Mouse (Mus musculus): ENCODE data around the gene Gm28372. TPM values are rescaled to one million over a fixed set of nuclear protein-coding genes. Genes with fewer than 3 reads are reported as not detected.

Gene Gm28372
- polyA plus RNA-seq, 1 experiment from 2014 or later: not detected

GRCm38 (mm10) chr2:130436769-130437168 lies 31.7 kb downstream of the Gm28372 start:
- 97% methylated on average over 1 of the region's 1 CpGs for WGBS
- no peak for ATAC-seq (ENCODE audit: insufficient number of reproducible peaks, insufficient read depth, low FRiP score, low read depth)

GRCm38 (mm10) chr2:130438861-130439260 lies 33.8 kb downstream of the Gm28372 start:
- no peak for ATAC-seq (ENCODE audit: insufficient number of reproducible peaks, insufficient read depth, low FRiP score, low read depth)
- Histone ChIP-seq H3K4me1 (ENCODE audit: control insufficient read depth, insufficient read depth, low read length) (no peaks in the 10 kb centered on the region), H3K27ac (ENCODE audit: low read length) (no peak overlapping the region), H3K9ac (replicated peaks; ENCODE audit: low read depth, low read length) (no peak overlapping the region), H3K27me3 (ENCODE audit: control insufficient read depth, insufficient read depth, low read length) (no peaks in the 10 kb centered on the region), H3K36me3 (ENCODE audit: control insufficient read depth, insufficient read depth, low read length) (peaks cover 59% of the 10 kb centered on the region), H3K4me2 (replicated peaks; ENCODE audit: low read depth, low read length) (no peak overlapping the region), H3K9me3 (ENCODE audit: control insufficient read depth, low read depth, low read length) (no peaks in the 10 kb centered on the region), H3K4me3 (ENCODE audit: low read depth, low read length) (no peak overlapping the region)
- WGBS: 92% methylated on average over 3 of the region's 3 CpGs

More at GRCm38 (mm10) chr2:130436769-130437168, 31.7 kb downstream of the Gm28372 start:
- no peak overlapping the region for H3K4me2 ChIP-seq (replicated peaks; ENCODE audit: low read depth, low read length)
- peaks cover 42% of the 10 kb centered on the region for H3K36me3 ChIP-seq (ENCODE audit: control insufficient read depth, insufficient read depth, low read length)
- no peaks in the 10 kb centered on the region for H3K27me3 ChIP-seq (ENCODE audit: control insufficient read depth, insufficient read depth, low read length)
- no peak overlapping the region for H3K4me3 ChIP-seq (ENCODE audit: low read depth, low read length)
- H3K9me3 ChIP-seq (ENCODE audit: control insufficient read depth, low read depth, low read length): no peaks in the 10 kb centered on the region
- H3K4me1 ChIP-seq (ENCODE audit: control insufficient read depth, insufficient read depth, low read length): no peaks in the 10 kb centered on the region
- H3K27ac ChIP-seq (ENCODE audit: low read length): no peak overlapping the region
- H3K9ac ChIP-seq (replicated peaks; ENCODE audit: low read depth, low read length): no peak overlapping the region

- H3K27ac ChIP-seq (ENCODE audit: low read length): no peak overlapping the region
- H3K27me3 ChIP-seq (ENCODE audit: control insufficient read depth, insufficient read depth, low read length): no peaks in the 10 kb centered on the region
- 91% methylated on average over 4 of the region's 4 CpGs for WGBS
- H3K9me3 ChIP-seq (ENCODE audit: control insufficient read depth, low read depth, low read length): no peaks in the 10 kb centered on the region
- no peaks in the 10 kb centered on the region for H3K4me1 ChIP-seq (ENCODE audit: control insufficient read depth, insufficient read depth, low read length)
- H3K4me3 ChIP-seq (ENCODE audit: low read depth, low read length): no peak overlapping the region
- H3K9ac ChIP-seq (replicated peaks; ENCODE audit: low read depth, low read length): no peak overlapping the region
- H3K36me3 ChIP-seq (ENCODE audit: control insufficient read depth, insufficient read depth, low read length): peaks cover 65% of the 10 kb centered on the region
- ATAC-seq (ENCODE audit: insufficient number of reproducible peaks, insufficient read depth, low FRiP score, low read depth): no peak
- no peak overlapping the region for H3K4me2 ChIP-seq (replicated peaks; ENCODE audit: low read depth, low read length)
Measured at GRCm38 (mm10) chr2:130439840-130440480, 34.9 kb downstream of the Gm28372 start.

GRCm38 (mm10) chr2:130442162-130442561 lies 37.1 kb downstream of the Gm28372 start:
- H3K36me3 ChIP-seq (ENCODE audit: control insufficient read depth, insufficient read depth, low read length): peaks cover 61% of the 10 kb centered on the region
- no peaks in the 10 kb centered on the region for H3K4me1 ChIP-seq (ENCODE audit: control insufficient read depth, insufficient read depth, low read length)
- no peak overlapping the region for H3K4me3 ChIP-seq (ENCODE audit: low read depth, low read length)
- H3K27ac ChIP-seq (ENCODE audit: low read length): no peak overlapping the region
- no peak for ATAC-seq (ENCODE audit: insufficient number of reproducible peaks, insufficient read depth, low FRiP score, low read depth)
- no peak overlapping the region for H3K9ac ChIP-seq (replicated peaks; ENCODE audit: low read depth, low read length)
- no peak overlapping the region for H3K4me2 ChIP-seq (replicated peaks; ENCODE audit: low read depth, low read length)
- no peaks in the 10 kb centered on the region for H3K9me3 ChIP-seq (ENCODE audit: control insufficient read depth, low read depth, low read length)
- no peaks in the 10 kb centered on the region for H3K27me3 ChIP-seq (ENCODE audit: control insufficient read depth, insufficient read depth, low read length)
- 87% methylated on average over 10 of the region's 10 CpGs for WGBS

GRCm38 (mm10) chr2:130448449-130448848 lies 43.4 kb downstream of the Gm28372 start:
- H3K4me3 ChIP-seq (ENCODE audit: low read depth, low read length): no peak overlapping the region
- H3K9me3 ChIP-seq (ENCODE audit: control insufficient read depth, low read depth, low read length): no peaks in the 10 kb centered on the region
- no peaks in the 10 kb centered on the region for H3K27me3 ChIP-seq (ENCODE audit: control insufficient read depth, insufficient read depth, low read length)
- H3K36me3 ChIP-seq (ENCODE audit: control insufficient read depth, insufficient read depth, low read length): peaks cover 9% of the 10 kb centered on the region
- ATAC-seq (ENCODE audit: insufficient number of reproducible peaks, insufficient read depth, low FRiP score, low read depth): no peak
- H3K4me1 ChIP-seq (ENCODE audit: control insufficient read depth, insufficient read depth, low read length): peaks cover 17% of the 10 kb centered on the region; the same call in 1 of the 2 replicates
- no peak overlapping the region for H3K27ac ChIP-seq (ENCODE audit: low read length)
- H3K4me2 ChIP-seq (replicated peaks; ENCODE audit: low read depth, low read length): no peak overlapping the region
- H3K9ac ChIP-seq (replicated peaks; ENCODE audit: low read depth, low read length): no peak overlapping the region

- peak overlapping the region; percentile 82 for H3K4me3 ChIP-seq (ENCODE audit: low read depth, low read length)
- peak overlapping the region; percentile 69; the same call in 1 of the 2 replicates for H3K9ac ChIP-seq (replicated peaks; ENCODE audit: low read depth, low read length)
- H3K27ac ChIP-seq (ENCODE audit: low read length): no peak overlapping the region
- H3K4me2 ChIP-seq (replicated peaks; ENCODE audit: low read depth, low read length): peak overlapping the region; percentile 61
- H3K27me3 ChIP-seq (ENCODE audit: control insufficient read depth, insufficient read depth, low read length): no peaks in the 10 kb centered on the region
- WGBS: 8% methylated on average over 17 of the region's 17 CpGs
- ATAC-seq (ENCODE audit: insufficient number of reproducible peaks, insufficient read depth, low FRiP score, low read depth): no peak
- H3K4me1 ChIP-seq (ENCODE audit: control insufficient read depth, insufficient read depth, low read length): peaks cover 17% of the 10 kb centered on the region; the same call in 1 of the 2 replicates
- H3K9me3 ChIP-seq (ENCODE audit: control insufficient read depth, low read depth, low read length): no peaks in the 10 kb centered on the region
- H3K36me3 ChIP-seq (ENCODE audit: control insufficient read depth, insufficient read depth, low read length): 0 out of 2 replicates have a peak, but pooled peaks cover 3% of the 10 kb centered on the region
Measured at GRCm38 (mm10) chr2:130449021-130449793, 44.2 kb downstream of the Gm28372 start.

GRCm38 (mm10) chr2:130449794-130450433 lies 44.9 kb downstream of the Gm28372 start, which contains the start of gene Ptpra:
Gene Ptpra (plus strand): TSS chr2:130450278.
- ATAC-seq (ENCODE audit: insufficient number of reproducible peaks, insufficient read depth, low FRiP score, low read depth): peak; percentile 96
- Histone ChIP-seq H3K9me3 (ENCODE audit: control insufficient read depth, low read depth, low read length) (no peaks in the 10 kb centered on the region), H3K27me3 (ENCODE audit: control insufficient read depth, insufficient read depth, low read length) (no peaks in the 10 kb centered on the region), H3K27ac (ENCODE audit: low read length) (peak within 1 kb of the TSS; percentile 75), H3K4me3 (ENCODE audit: low read depth, low read length) (peak within 1 kb of the TSS; percentile 82), H3K36me3 (ENCODE audit: control insufficient read depth, insufficient read depth, low read length) (no peaks in the 10 kb centered on the region), H3K9ac (replicated peaks; ENCODE audit: low read depth, low read length) (peak within 1 kb of the TSS; percentile 69), H3K4me1 (ENCODE audit: control insufficient read depth, insufficient read depth, low read length) (peaks cover 18% of the 10 kb centered on the region; the same call in 1 of the 2 replicates), H3K4me2 (replicated peaks; ENCODE audit: low read depth, low read length) (peak within 1 kb of the TSS; percentile 61)
- WGBS: under 1% methylated on average over 45 of the region's 50 CpGs

- H3K4me3 ChIP-seq (ENCODE audit: low read depth, low read length): peak overlapping the region; percentile 82
- under 1% methylated on average over 44 of the region's 47 CpGs for WGBS
- peak overlapping the region; percentile 75 for H3K27ac ChIP-seq (ENCODE audit: low read length)
- peak overlapping the region; percentile 61 for H3K4me2 ChIP-seq (replicated peaks; ENCODE audit: low read depth, low read length)
- peak; percentile 85 for ATAC-seq (ENCODE audit: insufficient number of reproducible peaks, insufficient read depth, low FRiP score, low read depth)
- peak overlapping the region; percentile 69 for H3K9ac ChIP-seq (replicated peaks; ENCODE audit: low read depth, low read length)
- peaks cover 19% of the 10 kb centered on the region; the same call in 1 of the 2 replicates for H3K4me1 ChIP-seq (ENCODE audit: control insufficient read depth, insufficient read depth, low read length)
- H3K27me3 ChIP-seq (ENCODE audit: control insufficient read depth, insufficient read depth, low read length): no peaks in the 10 kb centered on the region
- H3K36me3 ChIP-seq (ENCODE audit: control insufficient read depth, insufficient read depth, low read length): no peaks in the 10 kb centered on the region
- no peaks in the 10 kb centered on the region for H3K9me3 ChIP-seq (ENCODE audit: control insufficient read depth, low read depth, low read length)
Measured at GRCm38 (mm10) chr2:130450434-130450796, 45.4 kb downstream of the Gm28372 start.
